Mouse (Mus musculus): ENCODE results near the gene Arhgap35.
"Not testable (repeated sequence)": the region's sequence is repeated elsewhere in the genome, so short reads cannot be mapped to it uniquely, and the experiment has no call there.

GRCm38 (mm10) chr7:16633913-16634312, 19.1 kb upstream of the Arhgap35 start:
- TF ChIP-seq POLR2A (IDR thresholded peaks at IDR 0.05; ENCODE audit: low read depth, low read length); CTCF (IDR thresholded peaks at IDR 0.05; ENCODE audit: extremely low read depth, insufficient read depth, insufficient read length, insufficient replicate concordance): not testable (repeated sequence)
